Mouse (Mus musculus): ENCODE results near the gene Meiob. TPM values are rescaled to one million over a fixed set of nuclear protein-coding genes. Genes with fewer than 3 reads are reported as not detected.

Gene Meiob
- not detected in 2 replicates for polyA plus RNA-seq (2012; rRNA removed)

GRCm38 (mm10) chr17:24803952-24804951, at the start of gene Meiob:
Gene Meiob, plus strand, starts transcription at chr17:24804289.

DNA sequence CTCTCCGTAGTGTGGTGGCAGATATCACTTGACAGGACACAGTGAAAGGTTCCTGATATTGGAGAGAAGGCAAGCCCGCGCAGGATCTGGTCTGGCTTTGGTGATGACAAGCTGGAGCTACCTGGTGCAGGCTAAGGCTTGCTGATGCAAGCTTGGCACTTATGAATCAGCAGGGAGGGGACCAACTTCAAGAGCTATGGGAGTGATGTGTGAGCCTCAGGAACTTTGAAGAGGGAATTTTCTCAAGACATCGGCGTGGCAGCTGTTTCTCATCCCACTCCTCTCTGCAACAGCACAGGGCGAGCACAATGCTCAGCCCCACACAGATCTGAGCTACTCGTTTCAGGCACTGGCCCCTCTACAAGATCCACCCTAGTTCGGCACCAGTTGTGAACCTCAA, 35.8 kb downstream of the Meiob start, which contains the start of gene Hagh:
Gene Hagh, plus strand, starts transcription at position 302 of the 400 bp plus-strand sequence.

DNA sequence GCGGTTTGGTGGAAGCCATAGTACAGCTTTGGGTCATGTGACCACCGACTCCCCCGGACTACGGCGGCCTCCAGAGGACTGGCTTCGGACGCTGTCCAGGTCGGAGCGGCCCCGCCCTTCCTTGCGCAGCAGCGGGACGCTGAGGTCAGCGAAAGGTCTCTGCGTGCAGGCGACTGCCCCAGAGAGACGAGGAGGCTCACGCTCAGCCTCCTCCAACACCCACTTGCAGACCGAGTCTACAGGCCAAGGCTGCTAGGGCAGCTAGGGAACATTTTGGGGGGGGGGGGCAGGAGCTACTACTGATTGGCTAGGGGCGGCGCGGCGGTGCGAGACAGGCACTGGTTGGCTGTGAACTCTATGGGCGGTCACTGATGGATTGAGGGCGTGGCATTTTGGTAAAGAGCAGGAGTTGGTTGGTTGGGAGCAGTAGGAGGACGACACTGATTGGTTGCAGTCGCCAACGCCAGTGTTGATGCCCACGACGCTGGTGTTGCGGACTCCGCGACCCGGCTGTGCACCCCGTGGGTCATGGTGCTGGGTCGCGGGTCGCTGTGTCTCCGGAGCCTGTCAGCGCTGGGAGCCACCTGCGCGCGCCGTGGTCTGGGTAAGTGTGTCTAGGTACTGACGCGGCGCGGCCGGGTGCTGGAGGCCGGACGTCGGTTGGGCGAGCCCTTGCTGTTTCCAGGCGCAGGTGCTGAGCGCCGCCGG, 46.1 kb downstream of the Meiob start, which contains the start of gene Fahd1:
Gene Fahd1, minus strand, starts transcription at position 300 of the 708 bp plus-strand sequence.

GRCm38 (mm10) chr17:24865776-24866175, 61.7 kb downstream of the Meiob start, which contains the start of gene Igfals:
Gene Igfals, plus strand, starts transcription at chr17:24865997.

GRCm38 (mm10) chr17:24886134-24886931, 82.2 kb downstream of the Meiob start, which contains the start of the genes Nubp2 and Spsb3:
Gene Nubp2, minus strand, starts transcription at chr17:24886349.
Gene Spsb3, plus strand, starts transcription at chr17:24886643.

Other genes starting within 250 kb of the Meiob start
- 76.4 and 92.7 TPM in 2 replicates for gene Tsc2, start 171.7 kb upstream of the Meiob start, polyA plus RNA-seq (2012; rRNA removed)
- 4.2 and 7.1 TPM in 2 replicates for gene Nthl1, start 171.6 kb upstream of the Meiob start, polyA plus RNA-seq (2012; rRNA removed)
- gene Slc9a3r2, start 154.0 kb upstream of the Meiob start, polyA plus RNA-seq (2012; rRNA removed) = 79.0 and 91.9 TPM in 2 replicates
- 82.5 and 162 TPM in 2 replicates for gene Npw, start 145.8 kb upstream of the Meiob start, polyA plus RNA-seq (2012; rRNA removed)
- gene Zfp598, start 134.6 kb upstream of the Meiob start, polyA plus RNA-seq (2012; rRNA removed) = 38.5 and 39.1 TPM in 2 replicates
- gene Syngr3, start 114.3 kb upstream of the Meiob start, polyA plus RNA-seq (2012; rRNA removed) = 1.4 and 1.7 TPM in 2 replicates
- 7.2 and 30.2 TPM in 2 replicates for gene Gfer, start 108.1 kb upstream of the Meiob start, polyA plus RNA-seq (2012; rRNA removed)
- gene Noxo1, start 108.1 kb upstream of the Meiob start, polyA plus RNA-seq (2012; rRNA removed) = 11.3 and 12.3 TPM in 2 replicates
- gene Tbl3, start 96.6 kb upstream of the Meiob start, polyA plus RNA-seq (2012; rRNA removed) = 25.5 and 30.0 TPM in 2 replicates
- 0.13 and 0.33 TPM in 2 replicates for gene Rnf151, start 86.2 kb upstream of the Meiob start, polyA plus RNA-seq (2012; rRNA removed)
- gene Rps2, start 86.2 kb upstream of the Meiob start, polyA plus RNA-seq (2012; rRNA removed) = 1,596 and 3,241 TPM in 2 replicates
- 158 and 263 TPM in 2 replicates for gene Ndufb10, start 79.8 kb upstream of the Meiob start, polyA plus RNA-seq (2012; rRNA removed)
- gene Rpl3l, start 76.5 kb upstream of the Meiob start, polyA plus RNA-seq (2012; rRNA removed) = 2.5 and 3.6 TPM in 2 replicates
- 78.4 and 78.5 TPM in 2 replicates for gene Msrb1, start 67.6 kb upstream of the Meiob start, polyA plus RNA-seq (2012; rRNA removed)
- 3.0 and 3.9 TPM in 2 replicates for gene Hs3st6, start 51.3 kb upstream of the Meiob start, polyA plus RNA-seq (2012; rRNA removed)
- 37.2 and 61.0 TPM in 2 replicates for gene Hagh, start 35.9 kb downstream of the Meiob start, polyA plus RNA-seq (2012; rRNA removed)
- 5.4 and 6.5 TPM in 2 replicates for gene Fahd1, start 46.1 kb downstream of the Meiob start, polyA plus RNA-seq (2012; rRNA removed)
- 2.3 and 5.1 TPM in 2 replicates for gene Igfals, start 61.7 kb downstream of the Meiob start, polyA plus RNA-seq (2012; rRNA removed)
- 17.6 and 19.5 TPM in 2 replicates for gene Nubp2, start 82.1 kb downstream of the Meiob start, polyA plus RNA-seq (2012; rRNA removed)
- 55.4 and 87.4 TPM in 2 replicates for gene Spsb3, start 82.4 kb downstream of the Meiob start, polyA plus RNA-seq (2012; rRNA removed)
- gene Eme2, start 90.8 kb downstream of the Meiob start, polyA plus RNA-seq (2012; rRNA removed) = 12.9 and 16.6 TPM in 2 replicates
- 92.5 and 285 TPM in 2 replicates for gene Mrps34, start 90.8 kb downstream of the Meiob start, polyA plus RNA-seq (2012; rRNA removed)
- gene Nme3, start 92.2 kb downstream of the Meiob start, polyA plus RNA-seq (2012; rRNA removed) = 25.7 and 28.0 TPM in 2 replicates
- gene Mapk8ip3, start 132.7 kb downstream of the Meiob start, polyA plus RNA-seq (2012; rRNA removed) = 31.3 and 37.0 TPM in 2 replicates
- 2.4 and 3.6 TPM in 2 replicates for gene Jpt2, start 156.4 kb downstream of the Meiob start, polyA plus RNA-seq (2012; rRNA removed)
- 2.9 and 4.7 TPM in 2 replicates for gene Cramp1l, start 211.5 kb downstream of the Meiob start, polyA plus RNA-seq (2012; rRNA removed)
- 2.1 and 2.7 TPM in 2 replicates for gene Ift140, start 211.8 kb downstream of the Meiob start, polyA plus RNA-seq (2012; rRNA removed)